Mouse (Mus musculus) liver, embryonic 14.5 days (tissue): ENCODE data around the gene 1110032A03Rik.

Experiments used
- CTCF ChIP-seq: IDR thresholded peaks from 2 replicates; pipeline ENCODE4 v1.5.1; 2016; ENCODE audit warnings: antibody characterized with exemption, low read depth, control low read depth
- EP300 ChIP-seq: IDR thresholded peaks from 2 replicates; pipeline ENCODE4 v1.6.1; 2016; ENCODE audit warnings: antibody characterized with exemption, low read depth

GRCm38 (mm10) chr9:50796776-50797175, 21.5 kb upstream of the 1110032A03Rik start:
- TF ChIP-seq CTCF (no peak), EP300 (no peak)
